Mouse (Mus musculus): ENCODE data around the gene Ms4a8a. TPM values are rescaled to one million over a fixed set of nuclear protein-coding genes. Genes with fewer than 3 reads are reported as not detected.

The Ms4a8a gene
- total RNA-seq, 2 experiments from 2014 or later, result 0.45 to 0.97 TPM

DNA sequence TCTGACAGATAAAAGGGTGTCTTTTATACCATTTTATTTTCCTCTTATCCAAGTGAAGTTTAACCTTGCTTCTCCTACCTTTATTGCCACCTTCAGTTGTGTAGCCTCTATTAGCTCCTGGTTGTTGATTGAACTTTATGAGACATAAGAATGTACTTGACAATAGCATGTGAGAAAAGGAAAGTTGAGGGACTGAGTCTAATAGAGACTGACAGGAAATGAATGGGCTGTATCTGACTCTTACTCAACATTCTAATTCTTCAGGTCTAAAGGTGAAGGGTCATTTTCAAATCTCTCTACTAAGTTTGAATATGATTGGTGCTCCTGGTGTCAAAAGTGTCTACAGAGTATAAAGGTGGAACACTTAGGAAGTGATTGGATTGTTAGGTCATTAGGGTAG, 58.5 kb downstream of the Ms4a8a start:
- intact Hi-C loops (cut with DNase I), result no loop called here
- no peak for DNase-seq

GRCm38 (mm10) chr19:11017891-11018290, 63.0 kb downstream of the Ms4a8a start, which contains the start of gene Ms4a18:
Gene Ms4a18 (minus strand): TSS chr19:11018031.
- intact Hi-C loops (cut with DNase I), result no loop called here

More at GRCm38 (mm10) chr19:11017891-11018290, 63.0 kb downstream of the Ms4a8a start, which contains the start of gene Ms4a18:
- DNase-seq, result no peak

Other genes starting within 250 kb of the Ms4a8a start
- gene Slc15a3, start 241.4 kb downstream of the Ms4a8a start, total RNA-seq (2021), result 1 to 10 TPM; 2.6 to 3.0 TPM
- 10 to 100 TPM; 36.7 to 42.0 TPM for gene Tmem132a, start 211.2 kb downstream of the Ms4a8a start, total RNA-seq (2021)
- gene Tmem109, start 199.1 kb downstream of the Ms4a8a start, total RNA-seq (2021), result 100 to 1,000 TPM in 1 of 2 experiments, 10 to 100 TPM in 1; 95.3 to 104 TPM
- gene Prpf19, start 185.9 kb downstream of the Ms4a8a start, total RNA-seq (2021), result 100 to 1,000 TPM; 211 to 235 TPM
- not detected for gene Zp1, start 160.5 kb downstream of the Ms4a8a start, total RNA-seq (2021)
- gene Ptgdr2, start 143.9 kb downstream of the Ms4a8a start, total RNA-seq (2021), result under 1 TPM; 0.15 to 0.22 TPM
- 1 to 10 TPM; 7.5 to 7.9 TPM for gene Ccdc86, start 131.8 kb downstream of the Ms4a8a start, total RNA-seq (2021)
- not detected for gene Ms4a10, start 106.4 kb downstream of the Ms4a8a start, total RNA-seq (2021)
- gene Ms4a15, start 87.9 kb downstream of the Ms4a8a start, total RNA-seq (2021), result not detected
- not detected for gene Ms4a18, start 63.1 kb downstream of the Ms4a8a start, total RNA-seq (2021)
- gene 1700017D01Rik, start 49.8 kb upstream of the Ms4a8a start, total RNA-seq (2021), result not detected
- gene 1700025F22Rik, start 84.2 kb upstream of the Ms4a8a start, total RNA-seq (2021), result not detected
- gene Ms4a13, start 115.6 kb upstream of the Ms4a8a start, total RNA-seq (2021), result not detected
- not detected for gene Ms4a12, start 151.3 kb upstream of the Ms4a8a start, total RNA-seq (2021)
- under 1 TPM; 0.55 to 0.84 TPM for gene Ms4a1, start 185.1 kb upstream of the Ms4a8a start, total RNA-seq (2021)
- not detected for gene Ms4a5, start 202.8 kb upstream of the Ms4a8a start, total RNA-seq (2021)
- gene Ms4a14, start 233.4 kb upstream of the Ms4a8a start, total RNA-seq (2021), result under 1 TPM; 0.10 to 0.12 TPM